Mouse (Mus musculus) neural tube, embryonic 12.5 days (tissue): ENCODE data around the gene Thada. TPM values are rescaled to one million over a fixed set of nuclear protein-coding genes. Genes with fewer than 3 reads are reported as not detected.

Experiments used
- ATAC-seq: fragments of 200-750 bp; cut with Nextera tagmentation; 2 replicates; pipeline ENCODE4 v1.8.0; 2017; ENCODE audit warnings: low read depth, mild to moderate bottlenecking, moderate TSS enrichment, moderate library complexity; ENCODE audit not compliant: low FRiP score
- H3K27ac ChIP-seq: fragments of 300-500 bp; sonication (generic); 2 replicates; pipeline ENCODE4 v1.5.1; 2016
- H3K27me3 ChIP-seq: fragments of 300-500 bp; sonication (generic); replicated peaks from 2 replicates; pipeline ENCODE4 v1.6.1; 2016; ENCODE audit warnings: mild to moderate bottlenecking
- H3K36me3 ChIP-seq: fragments of 300-500 bp; sonication (generic); 2 replicates; pipeline ENCODE4 v1.6.1; 2016; ENCODE audit warnings: mild to moderate bottlenecking
- H3K4me1 ChIP-seq: fragments of 300-500 bp; sonication (generic); 2 replicates; pipeline ENCODE4 v1.6.1; 2016
- H3K4me2 ChIP-seq: fragments of 300-500 bp; sonication (generic); replicated peaks from 2 replicates; pipeline ENCODE4 v1.6.1; 2016; ENCODE audit warnings: mild to moderate bottlenecking
- H3K4me3 ChIP-seq: fragments of 300-500 bp; sonication (generic); 2 replicates; pipeline ENCODE4 v1.5.1; 2016
- H3K9ac ChIP-seq: fragments of 300-500 bp; sonication (generic); 2 replicates; pipeline ENCODE4 v1.6.1; 2016; ENCODE audit warnings: mild to moderate bottlenecking
- H3K9me3 ChIP-seq: fragments of 300-500 bp; sonication (generic); 2 replicates; pipeline ENCODE4 v1.6.1; 2016; ENCODE audit warnings: mild to moderate bottlenecking
- WGBS: fragments of 180-500 bp; shearing (Covaris S2); methylation state at CpG from one replicate; pipeline ENCODE4 v1.1.7; 2016; 5-methylcytosine and 5-hydroxymethylcytosine counted together
- polyA plus RNA-seq: library from polyadenylated mRNA; unstranded; fragments of >200 nt; fragmentation: Nextera tagmentation; extraction: Ambion mirVana; gene quantifications from 2 replicates; pipeline ENCODE4 v1.2.1, GENCODE M21; 2016

The Thada gene
- polyA plus RNA-seq, 1 experiment from 2014 or later, result 9.2 TPM

- Histone ChIP-seq H3K27me3 (no peaks in the 10 kb centered on the region), H3K36me3 (peaks cover 9% of the 10 kb centered on the region; the same call in 1 of the 2 replicates), H3K4me3 (no peak overlapping the region), H3K9ac (no peak overlapping the region), H3K4me1 (peaks cover 12% of the 10 kb centered on the region), H3K9me3 (no peaks in the 10 kb centered on the region), H3K27ac (no peak overlapping the region), H3K4me2 (no peak overlapping the region)
- 95% methylated on average over 3 of the region's 3 CpGs for WGBS
- ATAC-seq, result no peak
Measured at GRCm38 (mm10) chr17:84352790-84353154, 113.2 kb downstream of the Thada start.

DNA sequence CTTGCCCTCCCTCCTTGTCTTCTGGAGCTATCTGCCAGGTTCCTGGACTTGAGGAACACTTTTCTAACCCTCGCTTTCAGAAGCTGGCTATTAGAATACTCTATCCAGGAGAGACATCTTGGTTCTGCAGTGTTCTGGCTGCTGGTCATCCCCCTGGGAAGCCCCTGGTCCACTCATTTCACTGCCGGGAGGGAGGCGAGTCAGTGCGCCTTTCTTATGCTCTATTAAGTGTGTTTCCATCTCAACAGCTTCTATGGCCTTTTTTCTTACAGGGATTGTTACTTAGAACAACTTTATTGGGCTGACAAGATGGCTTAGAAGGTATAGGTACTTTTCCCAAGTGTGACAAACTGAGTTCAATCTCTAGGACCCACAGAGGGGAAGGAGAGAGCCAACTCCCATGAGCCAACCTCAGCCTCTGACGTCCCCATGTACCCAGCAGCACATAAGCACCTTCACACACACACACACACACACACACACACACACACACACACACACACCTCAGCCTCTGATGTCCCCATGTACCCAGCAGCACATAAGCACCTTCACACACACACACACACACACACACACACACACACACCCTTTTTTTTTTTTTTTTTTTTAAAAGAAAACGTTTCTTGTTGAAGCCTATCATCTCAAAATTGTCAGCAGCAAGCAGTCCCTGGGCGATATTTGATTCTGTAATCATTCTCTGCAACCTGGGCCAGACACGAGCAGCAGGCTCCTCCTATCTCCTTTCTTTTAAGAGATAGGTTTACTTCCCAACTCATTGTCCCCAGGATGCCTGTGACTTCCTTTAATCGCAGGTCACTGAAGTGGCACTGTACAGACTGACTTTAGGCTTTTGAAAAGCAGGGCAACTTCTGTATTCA lies 113.9 kb downstream of the Thada start:
- Histone ChIP-seq H3K27ac (no peak overlapping the region), H3K4me3 (no peak overlapping the region), H3K4me1 (peaks cover 12% of the 10 kb centered on the region), H3K9me3 (no peaks in the 10 kb centered on the region), H3K27me3 (no peaks in the 10 kb centered on the region), H3K9ac (no peak overlapping the region), H3K36me3 (peaks cover 7% of the 10 kb centered on the region; the same call in 1 of the 2 replicates), H3K4me2 (no peak overlapping the region)
- no peak for ATAC-seq
- 71% methylated on average over 9 of the region's 9 CpGs for WGBS

- Histone ChIP-seq H3K27me3 (no peaks in the 10 kb centered on the region), H3K4me3 (no peak overlapping the region), H3K4me1 (peaks cover 12% of the 10 kb centered on the region), H3K27ac (no peak overlapping the region), H3K9me3 (no peaks in the 10 kb centered on the region), H3K4me2 (no peak overlapping the region), H3K9ac (no peak overlapping the region), H3K36me3 (peaks cover 10% of the 10 kb centered on the region; the same call in 1 of the 2 replicates)
- ATAC-seq, result no peak
- 41% methylated on average over 3 of the region's 3 CpGs for whole genome bisulfite sequencing
Measured at GRCm38 (mm10) chr17:84351276-84351675, 114.7 kb downstream of the Thada start.

DNA sequence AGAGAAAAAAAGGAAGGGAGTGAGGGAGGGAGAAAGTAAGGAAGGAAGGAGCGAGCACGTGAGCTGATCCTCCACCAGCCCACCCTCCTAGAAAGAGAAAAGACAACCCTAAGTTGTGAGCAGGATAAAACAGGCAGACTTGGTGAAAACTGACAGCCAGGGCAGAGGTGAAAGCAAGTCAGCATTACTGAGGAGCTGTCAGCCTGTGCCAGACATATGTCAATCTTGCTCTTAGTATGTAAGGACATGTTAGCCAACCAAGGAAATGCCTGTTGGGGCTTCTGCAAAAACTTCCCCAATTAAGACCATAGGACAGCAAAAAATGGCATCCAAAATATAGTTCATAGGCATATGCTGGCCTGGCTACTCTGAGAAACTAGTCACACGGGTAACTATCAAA lies 117.1 kb downstream of the Thada start:
- Histone ChIP-seq H3K4me1 (peaks cover 12% of the 10 kb centered on the region), H3K27me3 (no peaks in the 10 kb centered on the region), H3K9me3 (no peaks in the 10 kb centered on the region), H3K27ac (no peak overlapping the region), H3K4me3 (no peak overlapping the region), H3K36me3 (peaks cover 13% of the 10 kb centered on the region; the same call in 1 of the 2 replicates), H3K4me2 (no peak overlapping the region), H3K9ac (no peak overlapping the region)
- ATAC-seq, result no peak
- 95% methylated on average over 3 of the region's 3 CpGs for whole genome bisulfite sequencing

- ATAC-seq, result no peak
- WGBS, result 30% methylated on average over 6 of the region's 6 CpGs
Measured at GRCm38 (mm10) chr17:84342299-84342817, 123.6 kb downstream of the Thada start.

GRCm38 (mm10) chr17:84341686-84342085 lies 124.3 kb downstream of the Thada start:
- H3K27ac ChIP-seq, result no peak overlapping the region
- ATAC-seq, result no peak

More at GRCm38 (mm10) chr17:84342299-84342817, 123.6 kb downstream of the Thada start:
- Histone ChIP-seq H3K9ac (no peak overlapping the region), H3K27me3 (no peaks in the 10 kb centered on the region), H3K9me3 (no peaks in the 10 kb centered on the region), H3K4me2 (no peak overlapping the region), H3K4me1 (no peaks in the 10 kb centered on the region), H3K36me3 (peaks cover 6% of the 10 kb centered on the region; the same call in 1 of the 2 replicates), H3K4me3 (no peak overlapping the region), H3K27ac (no peak overlapping the region)

GRCm38 (mm10) chr17:84340574-84340973 lies 125.4 kb downstream of the Thada start:
- no peaks in the 10 kb centered on the region for H3K4me1 ChIP-seq
- no peaks in the 10 kb centered on the region; the same call in 1 of the 2 replicates for H3K36me3 ChIP-seq
- H3K9me3 ChIP-seq, result no peaks in the 10 kb centered on the region
- ATAC-seq, result no peak
- WGBS, result 96% methylated on average over 3 of the region's 3 CpGs
- H3K9ac ChIP-seq, result no peak overlapping the region
- H3K27me3 ChIP-seq, result no peaks in the 10 kb centered on the region
- H3K27ac ChIP-seq, result no peak overlapping the region
- H3K4me2 ChIP-seq, result no peak overlapping the region
- no peak overlapping the region for H3K4me3 ChIP-seq

More at GRCm38 (mm10) chr17:84341686-84342085, 124.3 kb downstream of the Thada start:
- Histone ChIP-seq H3K36me3 (peaks cover 6% of the 10 kb centered on the region; the same call in 1 of the 2 replicates), H3K9me3 (no peaks in the 10 kb centered on the region), H3K4me2 (no peak overlapping the region), H3K4me1 (no peaks in the 10 kb centered on the region), H3K27me3 (no peaks in the 10 kb centered on the region), H3K4me3 (no peak overlapping the region), H3K9ac (no peak overlapping the region)
- 93% methylated on average over 2 of the region's 2 CpGs for WGBS

GRCm38 (mm10) chr17:84335996-84336395 lies 130.0 kb downstream of the Thada start:
- Histone ChIP-seq H3K4me1 (no peaks in the 10 kb centered on the region), H3K27ac (no peak overlapping the region), H3K27me3 (no peaks in the 10 kb centered on the region), H3K4me3 (no peak overlapping the region), H3K9ac (no peak overlapping the region), H3K9me3 (no peaks in the 10 kb centered on the region), H3K36me3 (peaks cover 7% of the 10 kb centered on the region; the same call in 1 of the 2 replicates), H3K4me2 (no peak overlapping the region)
- ATAC-seq, result no peak
- 68% methylated on average over 1 of the region's 1 CpGs for WGBS

DNA sequence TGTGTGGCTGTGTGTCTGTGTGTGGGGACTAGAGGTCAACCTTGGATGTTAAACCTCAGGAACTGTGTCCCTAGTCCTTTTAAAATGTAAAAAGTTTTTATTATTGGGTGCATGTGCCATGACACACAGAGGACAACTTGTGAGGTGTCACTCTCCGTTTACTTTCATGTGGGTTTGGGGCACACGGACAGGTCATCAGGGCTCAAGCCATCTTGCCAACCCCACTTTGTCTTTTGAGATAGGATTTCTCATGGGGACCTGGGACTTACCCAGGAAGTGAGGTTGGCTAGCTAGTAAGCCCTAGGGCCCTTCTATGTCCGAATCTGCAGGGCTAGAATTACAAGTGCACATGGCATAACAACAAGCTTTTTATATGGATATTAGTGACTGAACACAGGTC lies 130.9 kb downstream of the Thada start:
- Histone ChIP-seq H3K36me3 (peaks cover 7% of the 10 kb centered on the region; the same call in 1 of the 2 replicates), H3K4me2 (no peak overlapping the region), H3K4me3 (no peak overlapping the region), H3K9ac (no peak overlapping the region), H3K4me1 (no peaks in the 10 kb centered on the region), H3K27ac (no peak overlapping the region), H3K9me3 (no peaks in the 10 kb centered on the region), H3K27me3 (no peaks in the 10 kb centered on the region)
- no peak for ATAC-seq
- WGBS, result 83% methylated on average over 3 of the region's 3 CpGs

- Histone ChIP-seq H3K27ac (no peak overlapping the region), H3K4me3 (no peak overlapping the region), H3K9me3 (no peaks in the 10 kb centered on the region), H3K4me1 (no peaks in the 10 kb centered on the region), H3K27me3 (no peaks in the 10 kb centered on the region), H3K36me3 (peaks cover 7% of the 10 kb centered on the region; the same call in 1 of the 2 replicates), H3K9ac (no peak overlapping the region), H3K4me2 (no peak overlapping the region)
- no peak for ATAC-seq
- WGBS, result 84% methylated on average over 5 of the region's 5 CpGs
Measured at GRCm38 (mm10) chr17:84334241-84335014, 131.6 kb downstream of the Thada start.

GRCm38 (mm10) chr17:84332940-84333339 lies 133.1 kb downstream of the Thada start:
- WGBS, result 93% methylated on average over 5 of the region's 5 CpGs
- Histone ChIP-seq H3K4me2 (no peak overlapping the region), H3K4me1 (no peaks in the 10 kb centered on the region), H3K4me3 (no peak overlapping the region), H3K27me3 (no peaks in the 10 kb centered on the region), H3K27ac (no peak overlapping the region), H3K9ac (no peak overlapping the region), H3K9me3 (no peaks in the 10 kb centered on the region), H3K36me3 (peaks cover 7% of the 10 kb centered on the region; the same call in 1 of the 2 replicates)
- ATAC-seq, result no peak

DNA sequence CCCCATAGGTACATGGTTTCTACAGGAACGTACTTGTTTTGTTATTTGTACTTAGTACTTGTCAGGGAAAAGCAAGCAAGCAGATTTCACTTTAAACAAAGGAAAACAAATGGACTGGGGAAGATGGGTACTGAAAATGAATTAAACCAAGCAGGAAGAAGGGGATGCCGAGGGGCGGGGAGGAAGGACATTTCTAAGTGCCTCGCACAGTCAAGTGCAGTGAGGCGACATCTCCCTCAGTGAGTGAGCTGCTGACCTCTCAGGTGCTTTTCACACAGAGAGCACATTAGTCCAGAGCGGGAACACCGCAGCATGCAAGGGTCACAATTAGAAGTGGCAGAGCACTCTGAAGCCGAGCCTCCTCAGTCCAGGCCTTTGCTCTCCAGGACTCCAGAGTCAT lies 135.0 kb downstream of the Thada start:
- 77% methylated on average over 8 of the region's 8 CpGs for WGBS
- Histone ChIP-seq H3K9ac (no peak overlapping the region), H3K27me3 (no peaks in the 10 kb centered on the region), H3K27ac (no peak overlapping the region), H3K4me1 (0 out of 2 replicates have a peak, but pooled peaks cover 3% of the 10 kb centered on the region), H3K9me3 (no peaks in the 10 kb centered on the region), H3K4me3 (no peak overlapping the region), H3K36me3 (peaks cover 7% of the 10 kb centered on the region; the same call in 1 of the 2 replicates), H3K4me2 (no peak overlapping the region)
- ATAC-seq, result no peak
